Mouse (Mus musculus) embryonic fibroblast, embryonic 13.5 days (primary cell): ENCODE measurements around the gene Sh3bp5. TPM values are rescaled to one million over a fixed set of nuclear protein-coding genes. Genes with fewer than 3 reads are reported as not detected.

Source experiments
- H3K27ac ChIP-seq: 2 replicates; pipeline ENCODE4 v1.5.1; 2012; ENCODE audit warnings: low read length, control low read depth, inconsistent platforms; ENCODE audit not compliant: insufficient read depth
- H3K4me1 ChIP-seq: 2 replicates; pipeline ENCODE4 v1.6.1; 2011; ENCODE audit warnings: low read length; ENCODE audit not compliant: control insufficient read depth, insufficient read depth
- H3K4me3 ChIP-seq: 2 replicates; pipeline ENCODE4 v1.5.1; 2011; ENCODE audit warnings: mild to moderate bottlenecking, control low read depth, low read length; ENCODE audit not compliant: insufficient read depth
- CTCF ChIP-seq: IDR thresholded peaks from 2 replicates; pipeline ENCODE4 v1.5.1; 2011; ENCODE audit warnings: mild to moderate bottlenecking, control low read depth, low read length, moderate library complexity, borderline replicate concordance; ENCODE audit not compliant: insufficient read depth
- POLR2A ChIP-seq: IDR thresholded peaks from 2 replicates; pipeline ENCODE4 v1.6.1; 2011; ENCODE audit warnings: low read depth, mild to moderate bottlenecking, control low read depth, low read length, moderate library complexity
- polyA plus RNA-seq: library from polyadenylated mRNA; stranded (reverse); fragments of >200 nt; gene quantifications from 2 replicates; pipeline ENCODE4 v1.2.4, GENCODE M21; 2011; ENCODE audit warnings: low read depth; ENCODE audit not compliant: missing spikeins, insufficient read length

Gene Sh3bp5
- polyA plus RNA-seq, 1 experiment: 25.0 TPM

DNA sequence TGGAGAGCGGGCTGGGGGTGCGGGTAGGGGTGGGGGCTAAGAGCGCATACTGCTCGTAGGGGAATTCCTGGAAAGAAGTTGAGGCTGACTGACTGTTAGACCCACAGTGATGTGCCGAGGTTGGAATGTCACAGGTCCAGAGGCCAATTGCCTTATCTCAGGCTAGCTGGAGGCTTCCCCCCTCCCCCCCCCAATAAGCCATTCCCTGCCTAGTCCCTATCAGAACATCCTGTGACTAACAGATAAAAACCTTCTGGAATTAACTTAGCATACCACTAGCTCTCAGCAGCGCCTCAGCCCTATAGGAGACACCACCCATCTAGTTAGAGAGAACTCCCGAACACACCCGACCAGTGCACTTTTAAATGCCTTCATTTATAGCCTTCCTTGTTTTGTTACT lies 31.9 kb downstream of the Sh3bp5 start:
- H3K4me1 ChIP-seq: peaks cover 29% of the 10 kb centered on the region
- TF ChIP-seq POLR2A (no peak), CTCF (no peak)
- peak overlapping the region; percentile 98 for H3K27ac ChIP-seq
- H3K4me3 ChIP-seq: no peak overlapping the region

DNA sequence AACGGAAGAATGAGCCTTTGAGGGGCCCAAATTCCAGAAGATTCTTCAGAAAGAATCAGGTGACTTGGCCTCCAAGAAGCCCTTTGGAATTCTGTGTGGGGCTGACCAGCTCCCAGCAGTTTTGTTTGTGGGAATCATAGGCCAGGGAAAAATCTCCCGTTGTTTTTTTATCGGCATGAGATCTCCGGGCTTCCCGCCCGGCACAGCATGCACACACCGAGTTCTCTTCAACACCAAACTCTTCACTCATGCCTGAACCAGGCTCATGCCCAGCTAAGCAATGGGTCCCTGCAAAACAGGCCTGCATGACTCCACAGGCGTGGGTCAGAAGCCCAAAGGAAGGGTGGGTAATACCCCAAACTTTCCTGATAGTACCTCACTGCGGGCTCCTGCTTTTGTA lies 32.3 kb downstream of the Sh3bp5 start:
- peak overlapping the region; percentile 83 for H3K27ac ChIP-seq
- no peak overlapping the region for H3K4me3 ChIP-seq
- peaks cover 29% of the 10 kb centered on the region for H3K4me1 ChIP-seq
- TF ChIP-seq POLR2A: no peak
- no peak for TF ChIP-seq CTCF

DNA sequence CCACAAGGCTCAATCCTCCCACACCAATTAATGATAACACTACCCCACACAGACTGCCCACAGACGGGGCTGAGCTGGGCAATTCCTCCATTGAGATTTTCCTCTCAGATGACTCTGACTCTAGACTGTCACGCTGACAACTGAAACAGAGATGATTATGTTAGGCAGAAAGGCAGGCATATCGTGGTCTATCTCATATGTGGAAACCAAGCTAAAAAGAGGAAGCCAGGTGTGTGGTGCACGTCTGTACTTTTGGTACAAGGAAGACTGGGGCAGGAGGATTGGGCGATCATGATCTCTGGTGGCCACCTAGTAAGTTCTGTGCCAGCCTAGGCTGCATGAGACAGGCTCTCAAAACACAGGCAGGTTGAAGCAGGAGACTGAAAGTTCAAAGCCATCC lies 33.2 kb downstream of the Sh3bp5 start:
- no peak overlapping the region for H3K4me3 ChIP-seq
- H3K27ac ChIP-seq: peak overlapping the region; percentile 83; the same call in 1 of the 2 replicates
- no peak for TF ChIP-seq POLR2A
- H3K4me1 ChIP-seq: peaks cover 29% of the 10 kb centered on the region

DNA sequence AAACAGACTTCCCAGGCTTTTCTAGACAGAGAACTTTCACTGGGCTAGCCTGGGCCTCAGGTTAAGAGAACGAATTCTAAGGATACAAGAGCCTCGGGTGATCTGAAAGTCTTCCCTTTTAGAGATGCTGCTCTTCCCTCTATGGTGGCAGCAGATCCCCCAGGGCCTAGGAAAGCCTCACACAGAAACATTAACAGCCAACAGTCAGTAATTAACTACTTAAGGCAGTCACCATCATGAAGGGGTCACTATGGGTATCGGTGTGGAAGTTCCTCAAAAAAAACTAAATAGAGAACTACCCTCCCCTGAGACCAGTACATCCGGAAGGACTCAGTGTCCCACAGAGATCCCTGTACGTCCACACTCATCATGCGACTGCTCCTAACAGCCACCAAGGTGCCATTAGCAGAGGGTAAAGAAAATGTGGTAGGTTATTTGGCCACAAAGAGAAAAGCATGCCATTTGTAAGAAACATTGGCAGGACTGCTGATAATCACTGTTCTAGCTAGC lies 33.9 kb downstream of the Sh3bp5 start:
- H3K4me3 ChIP-seq: no peak overlapping the region
- H3K4me1 ChIP-seq: peaks cover 29% of the 10 kb centered on the region
- 0 out of 2 replicates have a peak overlapping the region, but pooled peaks have one; percentile 83 for H3K27ac ChIP-seq
- no peak for TF ChIP-seq POLR2A
- no peak for TF ChIP-seq CTCF

DNA sequence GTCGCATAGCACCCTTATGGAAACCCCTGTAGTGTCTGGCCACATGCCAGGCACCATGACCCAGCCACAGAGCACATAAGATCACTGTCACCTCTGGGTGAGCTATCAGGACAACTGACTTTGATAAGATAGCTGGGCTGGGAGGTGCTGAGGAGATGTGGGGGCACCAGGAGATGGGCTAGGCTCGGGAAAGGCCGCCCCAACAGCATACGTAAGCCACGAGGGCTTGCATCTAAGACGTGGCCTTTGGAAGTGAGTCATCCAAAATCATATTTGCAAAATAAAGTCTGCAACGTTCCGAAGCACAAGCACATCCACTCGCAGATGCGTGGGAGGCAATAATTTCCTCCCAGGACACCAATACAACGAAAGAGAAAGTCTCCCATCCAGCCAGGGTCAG lies 35.0 kb downstream of the Sh3bp5 start:
- H3K4me3 ChIP-seq: no peak overlapping the region

DNA sequence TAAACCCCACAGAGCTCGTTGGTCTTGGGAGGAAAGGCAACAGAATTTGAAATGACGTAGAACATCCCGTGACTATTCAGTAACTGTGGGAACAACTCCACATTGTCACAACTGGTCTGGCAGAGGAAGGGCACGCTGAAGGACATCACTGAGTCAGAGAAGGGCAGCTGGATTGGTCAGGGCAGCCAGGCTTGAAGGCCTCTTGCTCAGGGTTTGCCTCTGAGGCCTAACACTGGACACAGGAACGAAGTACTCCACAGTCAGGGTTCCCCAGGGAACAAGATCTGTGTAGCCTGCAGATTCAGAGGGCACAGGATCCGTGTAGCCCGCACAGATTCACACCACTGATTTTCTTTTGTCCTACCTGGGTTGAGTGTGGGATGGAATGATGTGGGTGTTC lies 35.6 kb downstream of the Sh3bp5 start:
- TF ChIP-seq POLR2A (no peak), CTCF (no peak)
- peaks cover 25% of the 10 kb centered on the region for H3K4me1 ChIP-seq
- H3K27ac ChIP-seq: peak overlapping the region; percentile 63; the same call in 1 of the 2 replicates
- no peak overlapping the region for H3K4me3 ChIP-seq

More for the DNA sequence above, 35.0 kb downstream of the Sh3bp5 start:
- peak overlapping the region; percentile 63 for H3K27ac ChIP-seq
- TF ChIP-seq CTCF (no peak), POLR2A (no peak)
- H3K4me1 ChIP-seq: peaks cover 28% of the 10 kb centered on the region

DNA sequence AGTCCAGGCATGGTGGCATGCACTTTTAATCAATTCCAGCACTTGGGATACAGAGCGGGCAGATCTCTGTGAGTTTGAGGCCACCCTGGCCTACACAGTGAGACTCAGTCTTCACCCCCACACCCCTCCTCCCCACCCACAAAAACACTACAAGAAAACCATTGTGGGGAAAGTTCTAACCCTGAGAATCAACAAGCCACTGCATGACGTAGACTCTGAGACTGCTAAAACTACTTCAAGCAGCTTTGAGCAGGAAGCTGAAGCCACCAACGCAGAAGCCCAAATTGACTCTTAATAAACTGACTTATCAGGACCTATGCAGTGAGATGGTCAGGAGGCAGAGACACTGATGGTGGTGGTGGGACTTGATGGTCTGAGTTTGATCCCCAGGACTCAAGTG lies 36.6 kb downstream of the Sh3bp5 start:
- Histone ChIP-seq H3K4me1 (peaks cover 23% of the 10 kb centered on the region), H3K27ac (no peak overlapping the region)

DNA sequence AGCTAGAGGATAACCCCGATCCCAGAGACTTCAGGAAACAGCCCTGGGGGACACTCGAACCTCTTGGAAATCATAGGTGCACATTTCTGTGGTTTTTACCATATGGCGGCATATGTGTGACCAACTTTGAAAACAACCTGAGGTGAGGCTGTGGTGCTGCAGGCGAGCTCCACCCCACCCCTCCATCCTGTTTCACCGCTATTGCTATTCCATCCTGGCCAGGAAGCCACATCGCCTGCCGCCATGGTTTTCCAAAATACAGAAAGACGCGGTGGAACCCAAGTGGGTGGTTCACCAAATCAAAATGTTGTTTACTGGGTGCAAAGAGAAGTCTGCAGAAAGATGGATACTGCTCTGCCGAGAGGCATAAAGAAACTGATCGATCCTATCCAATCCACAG lies 37.1 kb downstream of the Sh3bp5 start:
- peaks cover 21% of the 10 kb centered on the region for H3K4me1 ChIP-seq
- no peak overlapping the region for H3K4me3 ChIP-seq
- TF ChIP-seq CTCF: no peak
- TF ChIP-seq POLR2A: no peak
- no peak overlapping the region for H3K27ac ChIP-seq

More for the DNA sequence above, 36.6 kb downstream of the Sh3bp5 start:
- H3K4me3 ChIP-seq: no peak overlapping the region
- no peak for TF ChIP-seq CTCF

DNA sequence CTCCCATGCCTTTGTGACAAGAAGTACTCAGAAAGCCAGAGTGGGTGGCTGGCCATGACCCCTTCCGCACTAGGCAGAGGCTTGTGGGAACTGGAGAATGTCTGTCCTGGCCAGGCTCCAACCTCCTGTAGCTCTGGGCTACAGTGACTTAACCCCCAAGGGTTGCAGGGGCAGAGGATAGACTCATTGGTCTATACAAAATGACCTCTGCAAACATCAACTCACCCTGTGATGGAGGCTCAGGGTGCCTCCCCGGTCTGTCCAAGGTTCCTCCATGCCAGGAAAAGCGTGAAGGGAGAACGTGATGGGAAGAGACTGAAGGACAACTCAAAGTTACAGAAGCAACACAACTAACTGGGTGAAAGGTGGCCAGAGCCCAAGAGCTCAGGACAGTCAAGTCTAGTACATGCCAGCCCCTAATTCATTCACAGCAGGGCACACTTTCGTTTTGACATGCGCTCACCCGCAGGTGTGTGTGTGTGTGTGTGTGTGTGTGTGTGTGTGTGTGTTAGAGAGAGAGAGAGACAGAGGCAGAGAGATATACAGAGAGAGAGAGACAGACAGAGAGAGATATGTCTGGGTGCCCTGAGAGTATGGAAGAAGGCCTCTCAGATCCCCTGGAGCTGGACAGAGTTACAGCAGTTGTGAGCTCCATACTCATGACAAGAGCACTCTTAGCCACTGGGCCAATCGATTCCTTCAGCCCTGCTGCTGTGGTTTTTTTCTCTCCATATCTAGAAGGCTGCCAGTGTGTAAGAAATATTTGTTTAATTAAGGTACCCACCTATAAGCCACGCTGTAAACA lies 37.9 kb downstream of the Sh3bp5 start:
- no peak overlapping the region for H3K27ac ChIP-seq
- no peak overlapping the region for H3K4me3 ChIP-seq
- TF ChIP-seq POLR2A (no peak), CTCF (no peak)
- H3K4me1 ChIP-seq: peaks cover 17% of the 10 kb centered on the region

DNA sequence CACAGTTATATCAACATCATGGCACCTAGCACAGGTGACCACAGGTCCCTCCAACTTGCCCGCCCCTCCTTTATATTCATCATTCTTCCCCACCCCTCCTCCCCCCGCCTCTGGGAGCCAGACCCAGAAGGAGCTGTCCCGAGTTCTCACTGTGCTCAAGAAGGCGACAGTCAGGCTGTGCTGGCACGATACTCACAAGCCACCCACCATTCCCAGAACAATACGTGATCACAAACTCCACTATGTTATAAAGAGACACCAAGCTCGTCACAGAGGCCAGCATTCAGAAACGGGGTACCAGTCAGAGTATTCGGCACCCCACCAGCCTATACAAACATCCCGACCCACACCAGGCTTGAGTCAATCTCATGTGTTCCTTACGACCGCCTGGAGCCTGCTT lies 38.5 kb downstream of the Sh3bp5 start:
- Histone ChIP-seq H3K4me3 (no peak overlapping the region), H3K4me1 (peaks cover 12% of the 10 kb centered on the region), H3K27ac (no peak overlapping the region)
- no peak for TF ChIP-seq CTCF
- no peak for TF ChIP-seq POLR2A

DNA sequence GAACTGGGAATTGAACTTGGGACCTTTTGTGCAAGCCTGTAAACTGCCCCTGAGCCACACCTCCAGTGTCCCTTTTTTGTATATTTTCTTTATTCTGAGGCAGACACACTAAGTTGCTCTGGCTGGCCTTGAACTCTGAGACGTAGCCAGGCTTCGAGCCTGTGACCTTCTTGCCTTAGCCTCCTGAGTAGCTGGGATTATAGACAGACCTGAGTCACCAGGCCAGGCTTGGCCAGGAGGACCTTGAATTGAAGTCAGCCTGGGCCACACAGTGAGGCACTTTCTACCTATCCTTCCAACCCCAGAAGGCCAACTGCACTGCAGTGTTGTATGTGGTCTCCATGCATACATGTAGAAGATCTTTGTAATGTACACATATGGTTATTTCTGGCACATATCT lies 39.5 kb downstream of the Sh3bp5 start:
- Histone ChIP-seq H3K27ac (no peak overlapping the region), H3K4me3 (no peak overlapping the region), H3K4me1 (peaks cover 10% of the 10 kb centered on the region)
- TF ChIP-seq CTCF (no peak), POLR2A (no peak)
